Mouse (Mus musculus) lung, embryonic 14.5 days (tissue): ENCODE measurements at regions not wholly inside any gene's neighbourhood (a gene's known extent, or its start where the extent isn't known, plus 50 kb on each side); places are given as distances from the start of the nearest gene placed in this dataset.

ENCODE experiments used
- ATAC-seq: fragments of 200-750 bp; cut with Nextera tagmentation; 2 replicates; pipeline ENCODE4 v1.8.0; 2017; ENCODE audit warnings: mild to moderate bottlenecking, moderate TSS enrichment, moderate library complexity; ENCODE audit not compliant: insufficient read depth
- DNase-seq: peaks from one replicate; pipeline ENCODE4 v3.0.0-alpha.2; 2015
- H3K27ac ChIP-seq: fragments of 300-500 bp; sonication (generic); 2 replicates; pipeline ENCODE4 v1.5.1; 2014; ENCODE audit warnings: low read depth, mild to moderate bottlenecking, moderate library complexity
- H3K27me3 ChIP-seq: fragments of 300-500 bp; sonication (generic); 2 replicates; pipeline ENCODE4 v1.6.1; 2014; ENCODE audit warnings: low read length, control low read depth; ENCODE audit not compliant: insufficient read depth
- H3K36me3 ChIP-seq: fragments of 300-500 bp; sonication (generic); 2 replicates; pipeline ENCODE4 v1.6.1; 2014; ENCODE audit warnings: control low read depth; ENCODE audit not compliant: insufficient read depth
- H3K4me1 ChIP-seq: fragments of 300-500 bp; sonication (generic); 2 replicates; pipeline ENCODE4 v1.6.1; 2014; ENCODE audit warnings: antibody characterized with exemption, control low read depth; ENCODE audit not compliant: insufficient read depth
- H3K4me2 ChIP-seq: fragments of 300-500 bp; sonication (generic); 2 replicates; pipeline ENCODE4 v1.6.1; 2014; ENCODE audit warnings: mild to moderate bottlenecking
- H3K4me3 ChIP-seq: fragments of 300-500 bp; sonication (generic); 2 replicates; pipeline ENCODE4 v1.5.1; 2014; ENCODE audit warnings: low read depth, low read length
- H3K9ac ChIP-seq: fragments of 300-500 bp; sonication (generic); 2 replicates; pipeline ENCODE4 v1.6.1; 2014
- H3K9me3 ChIP-seq: fragments of 300-500 bp; sonication (generic); 2 replicates; pipeline ENCODE4 v1.6.1; 2016; ENCODE audit warnings: low read depth, low read length, control low read depth
- CTCF ChIP-seq: IDR thresholded peaks from 2 replicates; pipeline ENCODE4 v1.5.1; 2016; ENCODE audit warnings: antibody characterized with exemption, low read depth
- WGBS: fragments of 180-500 bp; shearing (Covaris S2); extraction: QIAGEN DNeasy Blood & Tissue Kit; methylation state at CpG from one replicate; pipeline ENCODE4 v1.1.7; 2014; 5-methylcytosine and 5-hydroxymethylcytosine counted together

DNA sequence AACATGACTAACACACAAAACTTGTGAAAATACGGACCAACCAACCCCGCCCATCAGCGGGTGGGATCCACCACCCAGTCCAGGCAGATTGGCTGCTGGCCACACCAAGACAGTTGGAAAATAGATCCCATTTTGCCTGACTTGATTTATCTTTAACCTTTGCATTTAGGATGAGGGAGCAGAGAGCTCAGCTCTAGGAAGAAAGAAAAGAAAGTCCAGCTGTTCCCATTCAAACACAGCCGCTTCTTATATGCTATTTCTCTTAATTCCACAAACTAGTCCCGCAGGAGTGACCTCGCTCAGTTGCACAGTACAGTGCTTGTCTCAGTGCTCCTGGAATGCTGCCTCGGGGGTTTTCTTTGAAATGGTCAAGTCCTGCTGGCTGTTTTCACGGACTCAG is 217.6 kb upstream of the Daam1 start:
- Histone ChIP-seq H3K27me3 (no peaks in the 10 kb centered on the region), H3K36me3 (no peaks in the 10 kb centered on the region), H3K9ac (no peak overlapping the region), H3K4me1 (peaks cover 3% of the 10 kb centered on the region; the same call in 1 of the 2 replicates), H3K27ac (no peak overlapping the region), H3K4me2 (no peak overlapping the region), H3K4me3 (no peak overlapping the region), H3K9me3 (no peaks in the 10 kb centered on the region)
- ATAC-seq (peak; percentile 80), DNase-seq (peak; percentile 80)
- no peak for TF ChIP-seq CTCF
- WGBS, result 38% methylated on average over 8 of the region's 8 CpGs

DNA sequence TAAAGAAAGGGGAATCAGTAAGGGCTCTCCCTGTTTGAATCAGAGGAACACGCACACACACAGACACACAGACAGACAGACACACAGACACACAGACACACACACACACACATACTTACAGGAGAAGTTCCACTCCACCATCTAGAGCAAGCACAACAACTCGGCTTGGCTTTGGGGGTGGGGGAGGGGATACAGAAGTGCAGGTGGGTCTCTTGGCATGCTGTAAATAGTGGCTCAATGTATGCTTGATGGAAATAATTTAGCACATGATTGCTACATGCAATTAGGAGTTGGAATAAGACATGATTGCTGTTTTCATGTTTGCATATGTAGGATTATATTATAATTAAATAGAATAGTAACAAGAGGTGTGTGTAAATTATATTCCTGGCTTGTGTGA is 215.9 kb upstream of the Daam1 start:
- Histone ChIP-seq H3K4me2 (no peak overlapping the region), H3K27ac (no peak overlapping the region), H3K4me1 (peaks cover 3% of the 10 kb centered on the region; the same call in 1 of the 2 replicates), H3K4me3 (no peak overlapping the region), H3K27me3 (no peaks in the 10 kb centered on the region), H3K9me3 (no peaks in the 10 kb centered on the region), H3K36me3 (no peaks in the 10 kb centered on the region), H3K9ac (no peak overlapping the region)
- DNase-seq (no peak), ATAC-seq (no peak)
- TF ChIP-seq CTCF, result no peak
- WGBS, result 74% methylated on average over 2 of the region's 2 CpGs

DNA sequence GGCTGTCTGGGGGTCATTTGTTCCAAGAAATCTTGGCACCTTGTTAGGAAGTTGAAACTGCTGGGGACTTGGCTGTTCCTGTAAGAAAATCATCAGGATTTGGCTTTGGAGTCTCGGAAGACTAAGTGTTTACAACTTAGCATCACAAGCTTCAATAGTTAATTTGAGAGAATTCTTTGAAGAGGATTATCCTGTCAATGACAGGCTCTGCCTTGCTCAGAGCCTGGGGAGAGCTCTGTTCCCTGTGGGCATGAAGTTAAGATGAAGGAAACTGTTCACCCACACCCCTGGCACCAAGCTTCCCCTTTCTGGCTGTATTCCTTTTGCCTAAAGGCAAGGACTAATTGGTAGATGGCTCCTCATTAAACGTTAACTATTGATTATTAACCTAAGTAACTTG is 215.5 kb upstream of the Daam1 start:
- H3K4me3 ChIP-seq, result no peak overlapping the region
- no peaks in the 10 kb centered on the region for H3K9me3 ChIP-seq
- H3K27ac ChIP-seq, result no peak overlapping the region
- no peak for ATAC-seq
- peaks cover 3% of the 10 kb centered on the region; the same call in 1 of the 2 replicates for H3K4me1 ChIP-seq
- no peak for TF ChIP-seq CTCF
- no peak overlapping the region for H3K9ac ChIP-seq
- H3K4me2 ChIP-seq, result no peak overlapping the region
- H3K27me3 ChIP-seq, result no peaks in the 10 kb centered on the region
- 56% methylated on average over 2 of the region's 2 CpGs for WGBS
- no peaks in the 10 kb centered on the region for H3K36me3 ChIP-seq
- no peak for DNase-seq

DNA sequence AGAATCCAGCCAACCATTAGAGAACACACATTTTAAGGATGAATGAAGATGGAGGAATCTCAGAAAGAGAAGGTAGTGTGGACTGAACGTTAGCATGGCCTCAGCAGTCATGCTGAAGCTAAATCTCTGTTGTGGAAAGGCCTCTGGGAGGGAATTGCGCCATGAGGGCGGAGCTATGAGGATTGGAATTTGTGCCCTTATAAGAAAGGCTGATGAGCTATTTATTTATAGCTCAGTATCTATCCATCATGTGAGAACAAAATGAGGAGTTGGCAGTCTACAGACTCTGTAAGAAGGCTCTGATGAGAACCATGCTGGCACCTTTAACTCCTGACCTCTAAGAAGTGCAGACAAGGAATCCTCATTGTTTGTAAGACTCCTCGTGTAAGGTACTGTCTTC is 214.8 kb upstream of the Daam1 start:
- WGBS, result 62% methylated on average over 4 of the region's 4 CpGs
- Histone ChIP-seq H3K36me3 (no peaks in the 10 kb centered on the region), H3K27ac (no peak overlapping the region), H3K9ac (no peak overlapping the region), H3K4me3 (no peak overlapping the region), H3K27me3 (no peaks in the 10 kb centered on the region), H3K4me2 (no peak overlapping the region), H3K4me1 (peaks cover 3% of the 10 kb centered on the region; the same call in 1 of the 2 replicates), H3K9me3 (no peaks in the 10 kb centered on the region)
- ATAC-seq, result no peak
- no peak for TF ChIP-seq CTCF
- peak; percentile 60 for DNase-seq

DNA sequence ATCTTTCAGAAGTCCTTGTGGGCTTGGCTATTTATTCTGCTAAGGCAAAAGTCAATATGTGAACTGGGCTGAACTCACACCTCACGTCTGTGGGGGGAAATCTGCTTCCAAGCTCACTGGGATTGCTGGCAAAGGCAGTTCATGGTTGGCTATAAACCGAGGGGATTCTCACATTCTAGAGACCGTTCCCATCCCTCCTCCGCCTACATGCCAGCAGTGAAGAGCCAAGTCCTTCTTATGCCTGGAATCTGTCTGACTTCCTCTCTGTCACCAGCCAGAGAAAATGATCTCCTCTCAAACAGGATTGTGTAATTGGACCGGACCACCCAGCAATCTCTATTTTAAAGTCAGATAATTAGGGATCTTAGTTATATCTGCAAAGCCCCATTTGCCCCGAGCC is 212.4 kb upstream of the Daam1 start:
- WGBS, result 35% methylated on average over 6 of the region's 6 CpGs
- DNase-seq (peak; percentile 66), ATAC-seq (no peak)

DNA sequence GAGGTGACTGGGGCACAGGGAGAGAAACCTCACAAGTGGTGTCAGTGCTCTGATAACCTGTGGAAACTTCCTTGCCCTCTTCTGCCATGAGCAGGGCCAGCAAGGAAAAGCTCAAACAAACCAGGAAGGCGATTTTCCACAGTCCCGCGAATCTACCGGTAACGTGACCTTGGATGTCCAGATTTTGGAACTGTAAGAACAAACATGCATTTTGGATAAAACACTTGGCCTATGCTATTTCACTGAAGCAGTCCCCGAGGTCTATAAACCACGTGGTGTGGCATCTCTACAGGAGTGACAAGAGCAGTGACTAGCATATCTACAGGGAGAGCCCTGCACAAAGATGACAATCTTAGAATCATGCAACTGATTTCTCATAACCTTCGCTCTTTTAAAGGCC is 211.9 kb upstream of the Daam1 start:
- Histone ChIP-seq H3K4me1 (peaks cover 6% of the 10 kb centered on the region), H3K9me3 (no peaks in the 10 kb centered on the region), H3K27me3 (no peaks in the 10 kb centered on the region), H3K4me2 (no peak overlapping the region), H3K4me3 (no peak overlapping the region), H3K27ac (no peak overlapping the region), H3K36me3 (no peaks in the 10 kb centered on the region), H3K9ac (no peak overlapping the region)
- no peak for TF ChIP-seq CTCF
- DNase-seq, result no peak
- WGBS, result 66% methylated on average over 8 of the region's 8 CpGs
- ATAC-seq, result no peak

More for the DNA sequence above, 212.4 kb upstream of the Daam1 start:
- H3K27me3 ChIP-seq, result no peaks in the 10 kb centered on the region
- no peak overlapping the region for H3K4me3 ChIP-seq
- no peak overlapping the region for H3K9ac ChIP-seq
- no peaks in the 10 kb centered on the region for H3K36me3 ChIP-seq
- H3K4me1 ChIP-seq, result peaks cover 3% of the 10 kb centered on the region
- H3K4me2 ChIP-seq, result no peak overlapping the region
- TF ChIP-seq CTCF, result no peak
- H3K27ac ChIP-seq, result no peak overlapping the region
- no peaks in the 10 kb centered on the region for H3K9me3 ChIP-seq

DNA sequence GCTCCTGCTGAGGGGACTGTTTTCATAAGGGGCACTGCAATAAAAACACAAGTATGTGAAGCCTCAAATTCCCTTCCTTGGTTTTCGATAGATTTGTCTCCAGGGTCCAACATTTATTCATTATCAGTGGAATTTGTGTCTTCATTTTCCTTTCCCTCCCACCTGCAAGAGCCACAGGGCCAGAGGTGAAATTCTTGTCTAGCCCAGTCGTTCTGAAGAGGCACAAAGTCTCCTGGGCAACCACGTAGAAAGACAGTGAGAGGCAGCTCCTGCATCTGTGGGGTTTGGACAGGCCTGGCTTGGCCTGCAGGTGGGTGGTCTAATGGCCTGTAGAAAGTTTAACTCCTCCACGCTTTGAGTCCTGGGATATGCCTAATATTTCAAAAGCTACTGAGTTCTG is 211.3 kb upstream of the Daam1 start:
- 29% methylated on average over 4 of the region's 4 CpGs for WGBS

DNA sequence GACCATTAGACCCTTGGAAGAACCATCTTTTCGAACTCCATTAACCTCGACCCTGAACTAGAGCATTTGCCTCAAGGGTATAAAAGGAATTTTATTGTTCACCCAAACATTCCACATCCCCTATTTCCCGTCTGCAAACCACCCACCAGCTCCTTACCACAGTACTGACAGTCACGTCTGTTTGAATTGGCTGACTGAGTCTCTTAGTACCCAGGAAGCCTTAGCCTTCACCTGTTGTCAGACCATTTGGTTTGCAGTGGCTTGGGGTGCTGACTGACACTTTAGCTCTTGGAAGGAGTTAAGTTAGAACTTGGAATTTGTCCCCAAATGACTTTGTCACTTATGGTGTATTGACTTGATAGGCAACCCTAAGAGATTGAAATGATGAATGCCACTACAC is 209.3 kb upstream of the Daam1 start:
- no peak overlapping the region for H3K4me2 ChIP-seq
- no peak overlapping the region for H3K9ac ChIP-seq
- peaks cover 18% of the 10 kb centered on the region for H3K4me1 ChIP-seq
- DNase-seq, result no peak
- no peak overlapping the region for H3K27ac ChIP-seq
- H3K36me3 ChIP-seq, result no peaks in the 10 kb centered on the region
- H3K9me3 ChIP-seq, result no peaks in the 10 kb centered on the region
- 51% methylated on average over 4 of the region's 4 CpGs for WGBS
- ATAC-seq, result no peak
- H3K27me3 ChIP-seq, result no peaks in the 10 kb centered on the region
- no peak for TF ChIP-seq CTCF
- no peak overlapping the region for H3K4me3 ChIP-seq

More for the DNA sequence above, 211.3 kb upstream of the Daam1 start:
- Histone ChIP-seq H3K4me1 (peaks cover 12% of the 10 kb centered on the region), H3K27ac (no peak overlapping the region), H3K4me3 (no peak overlapping the region), H3K4me2 (no peak overlapping the region), H3K27me3 (no peaks in the 10 kb centered on the region), H3K9me3 (no peaks in the 10 kb centered on the region), H3K36me3 (no peaks in the 10 kb centered on the region), H3K9ac (no peak overlapping the region)
- TF ChIP-seq CTCF, result no peak
- ATAC-seq (no peak), DNase-seq (no peak)
